Mouse (Mus musculus): ENCODE measurements around the gene Ptcd1.

DNA sequence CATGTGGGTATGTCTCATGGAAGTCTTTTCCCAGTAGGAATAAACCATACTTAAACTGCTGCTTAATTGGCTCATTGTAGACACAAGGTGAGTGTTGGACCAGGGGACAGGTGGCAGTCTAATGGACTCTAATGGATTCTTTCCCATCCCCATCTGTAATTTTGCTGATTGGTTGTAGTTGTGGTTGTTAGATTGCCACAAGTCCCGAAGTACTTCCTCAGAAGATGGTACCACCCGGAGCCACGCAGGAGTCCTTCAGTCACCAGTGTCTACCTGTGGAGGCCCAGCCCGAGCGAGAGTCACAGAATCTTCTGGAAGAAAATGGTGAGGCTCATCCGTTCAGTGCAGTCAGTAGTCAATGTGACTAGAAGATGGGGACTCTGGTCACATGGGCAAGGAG, 40.5 kb upstream of the Ptcd1 start:
- no peak for TF ChIP-seq USF1 (IDR thresholded peaks at IDR 0.05; ENCODE audit: low read depth)
- TF ChIP-seq CTCF (IDR thresholded peaks at IDR 0.05; ENCODE audit: control insufficient read depth, insufficient read depth, insufficient read length) = no peak
- no peak for TF ChIP-seq CEBPB (IDR thresholded peaks at IDR 0.05; ENCODE audit: low read depth)
- TF ChIP-seq MAX (IDR thresholded peaks at IDR 0.05) = no peak
- TF ChIP-seq MYOD1 (IDR thresholded peaks at IDR 0.05; ENCODE audit: control insufficient read depth, insufficient read length, low read depth) = no peak
- TF ChIP-seq MYOG (IDR thresholded peaks at IDR 0.05; ENCODE audit: control insufficient read depth, extremely low read depth, insufficient read length) = no peak

All from C2C12 (cell line).